Mouse (Mus musculus) frontal cortex, adult (tissue): ENCODE measurements around the gene Ldlr.
A peak's percentile ranks its signal among the peaks of the same experiment; 100 is the strongest.
"Not testable (repeated sequence)": the region's sequence is repeated elsewhere in the genome, so short reads cannot be mapped to it uniquely, and the experiment has no call there.

Source experiments
- ATAC-seq: cut with Nextera tagmentation; 2 replicates; pipeline ENCODE4 v1.9.2; 2017; ENCODE audit warnings: mild to moderate bottlenecking, moderate library complexity, mixed read lengths; ENCODE audit not compliant: low TSS enrichment

Gene Ldlr

DNA sequence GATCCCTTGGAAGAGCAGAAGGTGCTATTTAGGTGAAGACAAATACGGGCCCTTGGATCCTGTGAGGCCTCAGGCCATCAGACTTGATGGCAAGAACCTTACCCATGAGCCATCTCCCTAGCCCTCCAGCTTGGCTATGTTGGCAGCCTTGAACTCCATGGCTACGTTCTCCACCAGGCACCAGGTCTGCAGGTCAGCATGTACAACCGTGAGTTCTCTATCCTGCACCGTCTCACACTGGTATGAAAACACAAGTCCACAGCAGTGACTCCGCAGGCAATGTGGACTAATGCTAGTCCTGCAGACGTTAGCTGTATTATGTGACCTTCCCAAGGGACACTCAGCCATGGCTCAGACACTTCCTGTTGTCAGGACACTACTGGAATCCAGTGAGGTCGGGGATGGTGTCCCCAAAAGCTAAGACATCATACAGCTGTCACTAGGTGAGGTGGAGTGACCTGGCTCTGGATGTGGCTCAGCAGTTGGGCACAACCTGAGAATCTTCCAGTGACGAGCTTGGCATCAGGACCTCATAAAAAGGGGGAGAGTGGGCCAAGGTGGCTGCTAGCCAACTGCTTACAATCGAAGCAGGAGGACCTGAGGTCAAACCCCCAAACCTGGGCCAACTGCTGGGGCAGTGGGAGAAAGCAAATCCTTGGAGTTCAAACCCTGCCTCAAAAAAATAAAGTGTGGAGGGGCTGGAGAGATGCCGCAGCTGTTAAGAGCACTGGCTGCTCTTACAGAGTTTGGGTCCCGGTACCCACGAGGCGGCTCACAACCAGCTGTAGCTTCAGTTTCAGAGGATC is 31.4 kb downstream of the Ldlr start:
- ATAC-seq: no peak

DNA sequence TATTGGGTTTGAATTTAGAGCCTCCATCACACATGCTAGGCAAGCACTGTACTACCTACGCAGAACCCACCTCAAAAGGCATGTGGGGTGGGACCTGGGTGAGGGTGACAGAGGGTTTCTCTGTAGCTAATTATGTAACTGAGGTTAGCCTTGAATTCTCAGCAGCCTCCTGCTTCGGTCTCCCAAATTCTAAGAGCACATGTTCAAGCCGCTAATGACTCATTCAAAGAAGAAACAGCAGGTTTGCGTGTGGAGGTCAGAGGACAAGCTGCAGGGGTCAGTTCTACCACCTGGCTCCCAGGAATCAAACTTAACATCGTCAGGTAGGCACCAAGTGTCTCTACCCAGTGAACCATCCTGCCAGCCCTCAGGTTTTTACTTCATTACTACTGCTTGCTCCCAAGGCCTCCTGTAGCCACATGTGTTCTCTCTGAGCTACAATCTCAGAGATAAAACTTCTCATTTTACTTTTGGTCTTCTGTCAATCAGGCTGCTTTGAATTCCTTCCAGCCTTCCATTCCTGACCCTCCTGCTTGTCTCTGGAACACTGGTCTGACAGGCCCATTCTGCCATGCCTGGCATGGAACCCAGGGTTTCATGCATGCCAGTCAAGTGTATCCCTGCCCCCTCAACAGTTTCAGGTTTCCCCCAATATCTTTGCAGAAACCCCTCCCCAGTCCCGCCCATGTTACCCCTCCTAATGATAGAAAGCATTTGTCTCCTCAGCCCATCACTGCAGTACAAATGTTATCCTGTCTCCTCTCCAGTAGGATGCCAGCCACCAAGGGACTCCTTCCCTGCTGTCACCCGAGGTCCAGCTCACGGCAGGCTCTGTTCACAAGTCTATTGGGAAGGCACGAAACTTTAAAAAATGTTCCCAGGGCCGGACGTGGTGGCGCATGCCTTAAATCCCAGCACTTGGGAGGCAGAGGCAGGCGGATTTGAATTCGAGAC is 35.6 kb downstream of the Ldlr start:
- no peak for ATAC-seq

DNA sequence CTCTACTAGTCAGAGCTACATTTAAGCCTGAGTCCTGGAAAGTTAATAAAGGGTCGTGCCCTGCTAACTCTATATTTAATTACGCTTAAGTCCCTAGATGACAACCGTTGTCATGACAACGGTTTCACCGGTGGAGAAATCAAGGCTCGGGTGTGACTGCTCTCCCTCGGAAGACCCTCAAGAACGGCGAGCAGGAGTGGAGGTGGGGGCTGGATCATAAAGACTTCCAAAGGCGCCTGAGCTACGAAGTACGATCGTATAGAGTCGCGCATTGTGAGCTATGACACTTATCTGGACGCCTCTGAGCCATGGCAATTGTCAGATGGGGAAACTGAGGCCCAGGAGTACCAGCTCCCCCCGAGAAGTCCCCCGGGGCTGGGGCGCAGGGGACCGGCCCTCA is 36.4 kb downstream of the Ldlr start:
- no peak for ATAC-seq

DNA sequence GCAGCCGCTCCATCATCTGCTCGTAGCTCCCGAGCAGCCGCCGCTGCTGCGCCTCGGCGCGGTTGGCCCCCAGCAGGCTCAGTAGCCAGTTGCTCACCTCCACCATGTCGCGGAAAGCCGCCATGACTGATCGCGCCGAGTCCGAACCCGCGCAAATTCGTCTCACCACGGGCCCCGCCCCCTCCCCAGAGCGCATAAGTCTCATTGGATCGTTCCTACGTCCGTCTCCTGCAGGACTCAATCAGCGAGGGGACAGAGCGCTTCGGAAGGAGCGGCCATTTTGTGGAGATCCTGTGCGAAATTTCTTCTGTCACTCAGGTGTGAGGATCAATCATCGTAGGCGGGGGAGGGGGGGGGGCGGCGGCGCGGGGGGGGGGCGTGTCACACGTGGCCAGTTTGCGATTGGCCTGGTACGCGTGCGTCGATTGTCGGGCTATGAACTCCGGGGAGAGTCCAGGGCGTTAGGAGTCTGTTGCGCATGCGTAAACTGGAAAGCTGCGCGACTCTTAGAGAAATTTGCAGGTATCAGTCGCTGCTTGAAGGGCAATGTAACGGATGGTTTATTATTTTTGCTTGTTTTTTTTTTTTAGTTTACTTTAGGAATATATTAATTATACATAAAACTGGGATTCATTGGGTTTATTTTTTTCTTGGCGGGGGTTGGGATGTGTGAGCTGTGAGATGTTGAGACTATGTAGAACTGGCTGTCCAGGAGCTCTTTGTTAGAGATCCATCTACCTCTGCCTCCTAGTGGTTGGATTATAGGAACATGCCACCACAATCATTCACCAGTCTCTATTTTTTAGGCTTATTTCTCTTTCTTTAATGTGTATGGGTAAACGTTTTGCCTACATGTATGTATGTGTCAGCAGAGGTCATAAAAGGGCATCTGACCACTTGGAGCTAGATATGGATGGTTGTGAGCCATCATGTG is 37.1 kb downstream of the Ldlr start, which contains the start of gene Spc24:
Spc24 (minus strand) TSS at position 149 of the 934 bp plus-strand sequence.
- peak; percentile 96 for ATAC-seq

DNA sequence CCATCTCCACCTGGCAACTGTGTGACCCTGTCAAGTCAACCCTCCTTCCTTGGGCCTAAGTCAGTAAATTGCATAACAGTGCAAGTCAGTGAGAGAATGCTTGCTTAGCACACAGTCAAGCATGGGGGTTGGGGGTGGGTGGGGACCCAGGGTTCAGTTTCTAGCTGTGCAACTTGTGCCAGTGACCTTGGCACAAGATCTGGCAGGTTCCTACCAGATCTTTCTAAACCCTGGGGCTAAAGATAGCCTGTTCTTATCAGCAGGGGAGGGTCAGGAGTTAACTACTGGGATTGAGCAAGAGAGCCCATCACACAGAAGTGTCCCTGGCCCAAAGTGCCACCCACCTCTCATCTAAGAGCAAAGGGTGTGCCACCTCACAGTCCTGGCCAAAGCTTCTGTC is 38.9 kb downstream of the Ldlr start:
- ATAC-seq: no peak

DNA sequence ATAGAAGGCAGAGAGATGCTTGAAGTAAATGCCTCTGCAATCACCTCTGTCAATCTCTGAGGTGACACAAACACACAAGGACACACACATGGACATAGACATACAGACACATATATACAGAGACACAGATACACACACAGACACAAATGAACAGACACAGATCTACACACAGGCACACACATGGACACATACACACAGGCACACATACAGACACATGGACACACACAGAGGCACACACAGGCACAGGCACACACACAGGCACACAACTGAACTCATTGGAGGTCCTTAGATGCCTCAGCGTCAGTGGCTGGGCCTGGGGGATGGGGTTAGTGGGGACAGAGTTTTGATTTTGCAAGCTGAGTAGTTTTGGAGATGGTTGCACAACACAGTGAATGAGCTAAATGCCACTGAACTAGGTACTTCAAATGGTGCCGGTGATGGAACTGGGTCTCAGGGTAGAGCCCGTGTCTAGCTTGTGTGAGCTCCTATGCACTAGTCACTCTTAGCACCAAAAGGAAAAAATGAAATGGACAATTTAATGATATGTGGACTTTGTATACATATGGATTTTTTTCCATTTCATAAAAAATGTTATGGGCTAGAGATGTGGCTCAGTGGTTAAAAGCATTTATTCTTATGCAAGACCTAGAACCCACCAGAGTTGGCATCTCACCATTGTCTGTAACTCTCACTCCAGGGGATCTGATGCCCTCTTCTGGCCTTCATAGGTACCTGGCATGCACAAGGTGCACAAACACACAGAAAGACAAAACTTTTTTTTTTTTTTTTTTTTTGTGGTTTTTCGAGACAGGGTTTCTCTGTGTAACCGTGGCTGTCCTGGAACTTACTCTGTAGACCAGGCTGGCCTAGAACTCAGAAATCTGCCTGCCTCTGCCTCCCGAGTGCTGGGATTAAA is 41.1 kb downstream of the Ldlr start:
- ATAC-seq: no peak

DNA sequence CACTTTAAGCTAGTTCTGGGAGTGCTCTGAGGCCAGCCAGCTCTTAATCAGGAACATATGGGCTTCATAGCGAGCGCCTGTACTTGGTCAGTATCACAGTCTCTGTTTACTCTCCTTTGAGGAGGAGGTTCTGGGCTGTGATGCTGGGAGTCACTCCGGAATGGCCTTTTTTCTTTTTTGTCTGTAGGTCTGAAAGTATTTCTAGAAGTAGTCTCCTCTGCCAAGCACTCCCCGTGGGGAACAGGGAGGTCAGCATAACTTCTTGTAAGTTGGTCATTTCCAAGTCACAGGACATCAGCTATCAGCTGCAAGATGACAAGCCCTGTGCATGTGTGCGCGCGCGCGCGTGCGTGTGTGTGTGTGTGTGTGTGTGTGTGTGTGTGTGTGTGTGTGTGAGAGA is 44.6 kb downstream of the Ldlr start:
- ATAC-seq: no peak

DNA sequence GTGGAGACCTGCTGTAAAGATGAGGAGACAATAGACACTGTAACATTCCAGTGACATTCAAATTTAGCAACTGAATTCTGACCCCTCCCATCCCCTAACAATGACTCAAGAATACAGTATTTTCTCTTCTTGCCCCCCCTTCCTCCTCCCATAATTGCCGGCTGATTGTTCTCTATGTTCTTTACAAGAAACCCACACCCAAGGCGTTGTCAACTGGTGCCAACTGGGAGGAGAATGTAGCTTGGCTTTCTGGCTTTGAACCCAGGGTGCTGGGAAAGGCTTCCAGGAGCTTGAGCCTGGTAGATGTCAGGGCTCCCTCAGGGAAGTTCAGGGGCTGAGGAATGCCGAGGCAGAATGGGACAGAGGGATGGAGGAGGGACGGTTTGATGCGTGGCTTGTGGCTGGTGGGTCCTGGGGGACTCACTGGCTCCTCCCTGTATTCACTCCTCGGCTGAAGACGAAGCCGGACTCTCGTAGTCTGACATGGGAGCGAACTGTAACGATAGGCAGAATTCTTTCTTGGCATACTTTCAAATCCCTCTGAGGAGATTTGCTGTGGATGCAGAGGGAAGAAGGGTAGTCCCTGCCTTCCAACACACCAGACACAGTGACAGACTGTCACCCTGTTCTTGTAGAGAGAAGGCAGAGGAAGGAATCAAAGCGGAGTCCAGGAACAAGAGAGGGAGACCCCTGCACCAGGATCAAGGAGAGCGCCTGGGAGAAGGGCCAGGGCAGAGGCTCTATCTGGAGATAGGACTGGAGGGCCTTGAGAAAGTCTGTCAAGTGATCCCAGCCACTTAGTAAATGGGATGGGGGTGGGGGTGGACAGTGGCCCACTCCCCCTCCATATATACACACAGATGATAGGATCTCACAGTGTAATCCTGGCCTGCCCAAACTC is 45.5 kb downstream of the Ldlr start:
- ATAC-seq: no peak

DNA sequence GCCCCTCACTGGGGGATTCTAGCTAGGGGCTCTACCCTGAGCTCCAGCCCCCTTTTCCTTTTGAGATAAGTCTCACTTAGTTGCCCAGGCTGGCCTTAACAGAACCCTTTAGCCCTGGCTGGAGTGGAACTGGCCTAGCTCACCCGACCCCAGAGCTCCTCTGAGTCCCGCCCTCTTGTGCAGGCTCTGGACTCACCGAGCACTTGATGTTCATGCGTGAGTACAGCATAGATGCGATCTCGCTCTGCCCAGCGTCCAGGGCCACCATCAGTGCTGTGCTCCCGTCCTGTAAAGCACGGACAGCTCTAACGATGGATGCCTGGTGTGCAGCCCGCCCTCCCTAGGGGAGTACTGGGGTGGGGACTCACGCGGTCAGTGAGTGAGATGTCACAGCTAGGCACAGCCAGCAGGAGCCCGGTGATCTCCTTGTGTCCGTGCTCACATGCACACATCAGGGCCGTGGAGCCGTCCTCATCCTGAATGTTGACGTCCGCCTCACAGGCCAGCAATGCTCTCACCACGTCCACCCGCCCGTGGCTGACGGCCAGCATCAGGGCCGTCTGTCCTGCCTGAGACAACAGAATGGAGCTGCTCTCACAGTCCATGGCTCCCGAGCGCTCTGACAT is 46.4 kb downstream of the Ldlr start:
- no peak for ATAC-seq

DNA sequence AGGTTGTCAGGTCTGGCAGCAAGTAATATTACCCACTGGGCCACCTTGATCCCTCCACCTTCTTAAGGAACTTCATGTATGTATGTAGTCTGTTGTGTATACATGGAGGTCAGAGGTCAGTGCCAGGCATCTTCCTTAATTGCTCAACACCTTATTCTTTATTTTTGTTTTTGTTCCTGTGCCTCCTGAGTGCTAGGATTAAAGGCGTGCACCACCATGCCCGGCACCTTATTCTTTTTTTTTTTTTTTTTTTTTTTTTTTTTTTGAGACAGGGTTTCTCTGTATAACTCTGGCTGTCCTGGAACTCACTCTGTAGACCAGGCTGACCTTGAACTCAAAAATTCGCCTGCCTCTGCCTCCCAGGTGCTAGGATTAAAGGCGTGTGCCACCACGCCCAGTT is 50.1 kb downstream of the Ldlr start:
- ATAC-seq: not testable (repeated sequence)

DNA sequence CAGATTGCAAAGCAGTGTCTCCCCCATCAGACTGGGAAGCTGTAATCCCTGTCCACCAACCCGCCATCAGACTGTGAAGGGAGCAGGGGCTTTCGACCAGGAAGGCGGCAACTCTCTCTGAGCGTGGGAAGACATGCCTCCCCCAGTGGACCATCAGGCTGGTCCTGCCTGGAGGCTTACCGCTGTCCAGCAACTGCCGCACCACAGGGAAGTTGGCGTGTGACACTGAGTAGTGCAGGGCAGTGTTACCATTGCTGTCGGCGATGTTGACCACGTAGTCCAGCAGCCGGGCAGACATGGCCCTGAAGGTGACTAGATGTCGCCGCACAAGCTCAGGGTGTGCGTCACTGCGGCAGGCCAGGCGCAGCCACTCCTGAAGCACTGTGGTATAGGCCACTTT is 51.1 kb downstream of the Ldlr start:
- no peak for ATAC-seq

DNA sequence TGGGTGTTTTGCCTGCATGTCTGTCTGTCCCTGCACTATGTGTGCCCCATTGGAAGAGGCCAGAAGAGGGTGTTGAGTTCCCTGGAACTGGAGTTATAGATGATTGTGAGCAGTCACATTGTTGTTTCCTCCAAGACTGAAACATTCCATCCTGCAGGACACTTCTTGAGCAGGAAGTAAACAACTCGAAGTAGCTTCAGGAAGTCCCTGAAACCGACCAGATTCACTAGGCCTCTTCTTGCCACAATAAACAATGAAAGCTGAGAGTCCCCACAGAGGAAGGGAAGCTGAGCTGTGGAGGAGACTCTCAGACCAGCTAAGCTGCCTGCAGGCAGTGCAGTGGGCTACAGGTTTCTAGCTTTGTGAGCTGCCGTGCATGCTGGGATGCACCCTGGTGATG is 54.4 kb downstream of the Ldlr start:
- no peak for ATAC-seq

DNA sequence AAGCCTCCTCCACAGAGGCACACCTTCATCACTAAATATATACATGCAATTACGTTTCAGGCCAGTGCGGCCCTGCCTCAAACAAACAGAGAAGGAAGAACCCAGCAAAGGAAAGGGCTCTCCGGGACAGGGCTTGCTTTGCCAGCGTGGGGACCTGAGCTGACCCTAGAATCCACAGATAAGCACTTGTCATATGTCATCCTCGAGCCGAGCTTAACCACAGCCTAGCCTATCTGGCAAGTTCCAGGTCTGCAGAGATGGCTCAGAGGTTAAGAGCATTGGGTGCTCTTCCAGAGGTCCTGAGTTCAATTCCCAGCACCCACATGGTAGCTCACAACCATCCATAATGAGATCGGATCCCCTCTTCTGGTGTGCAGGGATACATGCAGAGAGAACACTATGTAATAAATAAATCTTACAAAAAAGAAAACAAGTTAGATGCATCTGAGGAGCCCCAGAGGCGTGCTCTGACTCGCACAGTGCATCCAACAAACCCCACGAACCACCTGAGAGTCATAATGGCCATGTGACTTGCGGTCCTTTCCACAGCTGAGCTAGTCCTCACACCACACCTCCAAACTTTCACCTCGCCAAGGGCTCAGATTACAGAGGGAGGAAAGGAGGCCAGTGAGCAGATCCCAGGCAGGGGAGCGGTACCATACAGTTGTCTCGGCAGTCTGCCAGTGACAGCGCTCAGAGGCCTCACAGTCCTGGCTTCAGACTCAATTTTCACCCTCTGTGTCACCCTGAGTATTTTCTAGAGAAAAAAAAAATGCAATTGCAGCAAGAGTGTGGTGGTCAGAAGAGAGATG is 58.6 kb downstream of the Ldlr start:
- ATAC-seq: no peak

DNA sequence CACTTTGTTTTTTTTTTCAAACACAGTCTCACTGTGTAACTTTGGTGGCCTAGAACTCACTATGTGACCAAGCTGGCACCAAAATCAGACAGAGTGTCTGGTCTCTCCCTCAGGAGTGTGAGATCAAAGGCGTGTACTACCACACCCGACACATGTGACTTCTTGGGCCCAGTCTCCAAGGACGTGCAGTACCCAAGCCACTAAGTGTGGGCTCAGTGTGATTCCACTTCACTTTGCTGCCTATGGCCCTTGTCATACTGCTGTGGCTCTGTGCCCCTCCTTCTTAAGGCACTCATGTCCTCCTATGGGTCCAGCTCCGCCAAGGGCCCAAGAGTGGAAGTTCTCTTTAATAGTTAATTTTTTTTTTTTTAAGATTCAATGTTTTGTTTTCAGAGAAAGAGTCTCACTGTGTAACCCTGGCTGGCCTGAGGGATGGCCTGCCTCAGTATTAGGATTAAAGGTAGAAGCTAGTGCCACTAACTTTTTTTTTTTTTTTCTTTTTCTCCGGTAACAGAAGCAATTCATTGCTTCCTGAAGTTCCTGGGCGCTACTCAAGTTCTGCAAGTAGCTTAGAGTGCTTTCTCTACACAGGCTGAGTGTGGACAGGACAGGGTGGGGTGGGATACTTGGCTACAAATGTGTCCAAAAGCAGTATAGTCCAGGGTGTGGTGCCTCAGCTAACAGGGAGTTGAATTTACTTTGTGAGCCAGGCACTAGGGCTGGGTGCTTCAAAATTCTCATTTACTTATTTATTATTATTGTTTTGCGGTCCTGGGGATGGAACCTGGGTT is 61.4 kb downstream of the Ldlr start:
- ATAC-seq: no peak

DNA sequence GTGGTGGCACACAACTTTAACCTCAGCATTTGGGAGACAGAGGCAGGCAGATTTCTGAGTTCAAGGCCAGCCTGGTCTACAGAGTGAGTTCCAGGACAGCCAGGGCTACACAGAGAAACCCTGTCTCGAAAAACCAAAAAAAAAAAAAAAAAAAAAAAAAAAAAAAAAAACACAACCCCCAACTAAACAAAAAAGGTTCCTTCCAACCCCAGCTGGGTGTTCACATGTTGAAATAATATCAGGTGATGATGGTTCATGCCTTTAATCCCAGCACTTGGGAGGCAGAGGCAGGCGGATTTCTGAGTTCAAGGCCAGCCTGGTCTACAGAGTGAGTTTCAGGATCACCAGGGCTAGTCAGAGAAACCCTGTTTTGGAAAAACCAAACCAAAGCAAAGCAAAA is 63.0 kb downstream of the Ldlr start:
- ATAC-seq: not testable (repeated sequence)

DNA sequence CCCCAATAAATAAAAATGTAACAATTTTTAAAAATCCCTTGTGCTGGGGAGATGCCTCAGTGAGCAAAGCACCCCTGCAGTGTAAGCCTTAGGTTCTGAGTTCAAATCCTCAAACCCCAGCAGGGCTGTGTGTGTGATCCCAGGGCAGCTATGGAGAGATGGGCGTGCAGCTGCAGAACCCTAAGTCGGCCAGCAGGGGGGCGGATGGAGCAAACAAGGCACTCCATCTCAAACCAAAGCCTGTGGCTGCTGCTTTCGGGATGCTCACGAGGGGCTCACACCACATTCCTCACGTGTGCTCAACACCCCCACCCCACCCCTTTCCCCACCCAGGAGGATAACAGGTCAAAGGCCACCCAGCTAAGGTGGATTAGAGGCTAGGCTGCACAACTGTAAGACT is 63.6 kb downstream of the Ldlr start:
- ATAC-seq: peak; percentile 92

DNA sequence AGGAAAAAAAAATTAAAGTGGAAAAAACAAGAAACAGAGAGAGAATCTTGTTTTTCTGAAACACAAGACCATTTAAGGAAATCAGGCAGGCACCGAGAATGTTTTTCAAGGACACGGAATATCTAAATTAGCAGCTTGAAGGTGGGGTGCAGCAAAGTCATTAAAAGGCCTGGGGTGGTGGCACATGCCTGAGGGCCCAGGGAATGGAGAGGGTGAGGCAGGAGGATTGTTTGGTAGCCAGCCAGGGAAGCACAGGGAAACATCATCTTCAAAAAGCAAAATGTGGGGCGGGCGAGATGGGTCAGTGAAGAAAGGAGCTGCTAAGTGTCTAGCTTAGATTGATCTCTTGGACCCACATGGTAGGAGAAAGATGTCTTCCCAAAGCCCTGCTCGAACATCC is 64.4 kb downstream of the Ldlr start:
- no peak for ATAC-seq
